Mouse (Mus musculus) CH12.LX (cell line): ENCODE results near the gene Foxo1. TPM values are rescaled to one million over a fixed set of nuclear protein-coding genes. Genes with fewer than 3 reads are reported as not detected.

Experiments used
- DNase-seq: peaks from one replicate; pipeline ENCODE4 v3.0.0-alpha.2; 2013; ENCODE audit errors: extremely low read depth
- H3K27ac ChIP-seq: 2 replicates; pipeline ENCODE4 v1.5.1; 2012; ENCODE audit warnings: low read depth, mild to moderate bottlenecking, control low read depth, moderate library complexity; ENCODE audit not compliant: insufficient read depth
- H3K27me3 ChIP-seq: replicated peaks from 2 replicates; pipeline ENCODE3; 2012; ENCODE audit warnings: inconsistent platforms
- H3K36me3 ChIP-seq, 2 experiments: replicated peaks in 1 of 2; 2 replicates each; pipeline versions ENCODE3 to v1.6.1; 2012; ENCODE audit warnings: inconsistent platforms in 1 of 2, low read length in 1 of 2, mild to moderate bottlenecking in 1 of 2, mixed read lengths in 1 of 2, moderate library complexity in 1 of 2; ENCODE audit not compliant: control insufficient read depth in 1 of 2, insufficient read depth in 1 of 2
- H3K4me1 ChIP-seq, 2 experiments: 2 replicates each; pipeline ENCODE4 v1.6.1; 2012; ENCODE audit warnings: inconsistent platforms in 1 of 2, moderate library complexity in 1 of 2; ENCODE audit not compliant: insufficient read depth in 2 of 2, control insufficient read depth in 1 of 2
- H3K4me2 ChIP-seq: 2 replicates; pipeline ENCODE4 v1.6.1; 2012; ENCODE audit warnings: low read depth, mild to moderate bottlenecking, control low read depth; ENCODE audit not compliant: poor library complexity, insufficient read depth, severe bottlenecking
- H3K4me3 ChIP-seq, 3 experiments: fragments of 150-350 bp in 1 of 3; sonication (generic) in 1 of 3; replicated peaks in 1 of 3; 2 replicates each; pipeline versions ENCODE3 to v1.5.1; 2011 to 2012; ENCODE audit warnings: low read depth in 2 of 3, low read length in 2 of 3, mild to moderate bottlenecking in 2 of 3, moderate library complexity in 2 of 3, control low read depth in 1 of 3, improper control_type of control experiment in 1 of 3, inconsistent platforms in 1 of 3, mixed read lengths in 1 of 3; ENCODE audit not compliant: poor library complexity in 1 of 3
- H3K79me2 ChIP-seq: replicated peaks from 2 replicates; pipeline ENCODE4 v1.6.1; 2012; ENCODE audit warnings: mild to moderate bottlenecking, moderate library complexity; ENCODE audit not compliant: control insufficient read depth, poor library complexity, insufficient read depth, severe bottlenecking; ENCODE audit errors: extremely low read depth
- H3K9ac ChIP-seq: 2 replicates; pipeline ENCODE4 v1.6.1; 2012; ENCODE audit warnings: low read depth, mild to moderate bottlenecking, control low read depth, moderate library complexity; ENCODE audit not compliant: insufficient read depth
- H3K9me3 ChIP-seq: replicated peaks from 2 replicates; pipeline ENCODE3; 2012; ENCODE audit warnings: low read length, inconsistent platforms, mixed read lengths
- CHD1 ChIP-seq: IDR thresholded peaks from 2 replicates; pipeline ENCODE4 v1.6.1; 2012; ENCODE audit warnings: low read depth, low read length, improper control_type of control experiment, inconsistent platforms
- CTCF ChIP-seq, 2 experiments: IDR thresholded peaks in 1 of 2; conservative IDR thresholded peaks in 1 of 2; 2 replicates each; pipeline ENCODE4 v1.5.1; 2011 to 2012; ENCODE audit warnings: low read depth in 2 of 2, low read length in 2 of 2, improper control_type of control experiment in 1 of 2, inconsistent platforms in 1 of 2, mild to moderate bottlenecking in 1 of 2, moderate library complexity in 1 of 2
- ELF1 ChIP-seq: IDR thresholded peaks from 2 replicates; pipeline ENCODE4 v1.6.1; 2014; ENCODE audit warnings: low read depth, mild to moderate bottlenecking, inconsistent platforms, low read length, improper control_type of control experiment
- MEF2A ChIP-seq: IDR thresholded peaks from 2 replicates; pipeline ENCODE4 v1.6.1; 2014; ENCODE audit warnings: low read depth, mild to moderate bottlenecking, inconsistent platforms, low read length, improper control_type of control experiment, borderline replicate concordance
- MYC ChIP-seq: IDR thresholded peaks from 2 replicates; pipeline ENCODE4 v1.6.1; 2011; ENCODE audit warnings: low read depth, mild to moderate bottlenecking, improper control_type of control experiment, low read length
- POLR2AphosphoS2 ChIP-seq: IDR thresholded peaks from 2 replicates; pipeline ENCODE4 v1.6.1; 2011; ENCODE audit warnings: low read depth, low read length, improper control_type of control experiment
- RAD21 ChIP-seq: IDR thresholded peaks from 2 replicates; pipeline ENCODE4 v1.6.1; 2011; ENCODE audit warnings: low read depth, mild to moderate bottlenecking, low read length, improper control_type of control experiment, moderate library complexity
- RCOR1 ChIP-seq: conservative IDR thresholded peaks from 2 replicates; pipeline ENCODE4 v1.6.1; 2012; ENCODE audit warnings: low read depth, mild to moderate bottlenecking, inconsistent platforms, low read length, improper control_type of control experiment
- SIN3A ChIP-seq: IDR thresholded peaks from 2 replicates; pipeline ENCODE4 v1.6.1; 2012; ENCODE audit warnings: low read length, improper control_type of control experiment, inconsistent platforms
- USF2 ChIP-seq: conservative IDR thresholded peaks from 2 replicates; pipeline ENCODE4 v1.6.1; 2011; ENCODE audit warnings: low read depth, low read length, improper control_type of control experiment
- ZKSCAN1 ChIP-seq: IDR thresholded peaks from 2 replicates; pipeline ENCODE4 v1.6.1; 2012; ENCODE audit warnings: low read depth, inconsistent platforms, low read length, improper control_type of control experiment, borderline replicate concordance
- dilution Hi-C: fragments of 300-500 bp; cut with MboI; formaldehyde crosslinking; loops from 2 replicates; pipeline ENCODE4 v1.14.3; 2020; ENCODE audit warnings: low sequenced_read_pairs; ENCODE audit not compliant: extremely low pct_unique_long_range_greater_than_20kb, extremely low pct_ligation_motif_present
- in situ Hi-C: fragments of 300-500 bp; cut with MboI; formaldehyde crosslinking; loops from 3 replicates; pipeline ENCODE4 v1.14.3; 2019; ENCODE audit warnings: low sequenced_read_pairs, low pct_ligation_motif_present, low pct_unique_long_range_greater_than_20kb, mixed read lengths
- polyA plus RNA-seq: library from polyadenylated mRNA; unstranded; fragments of >175 nt; gene quantifications from 2 replicates; pipeline ENCODE4 v1.2.1, GENCODE M21; 2012; ENCODE audit warnings: low read depth; ENCODE audit not compliant: insufficient read length
- total RNA-seq, 2 experiments: library from RNA; depleted of rRNA; stranded (reverse); fragments of 300-350 nt in 1 of 2; fragments of >200 nt in 1 of 2; gene quantifications; 2 replicates each; pipeline ENCODE4 v1.2.3; 2012 to 2014

Foxo1 gene
- total and polyA plus RNA-seq, 3 experiments, result 0.79 to 6.9 (median 1.2) TPM

- TF ChIP-seq ZKSCAN1, result no peak
- TF ChIP-seq, all 38 proteins: peak for 0
- Histone ChIP-seq H3K9me3 (no peaks in the 10 kb centered on the region), H3K4me3 (no peak overlapping the region), H3K27me3 (no peaks in the 10 kb centered on the region), H3K4me1 (peaks cover 0 to 4% of the 10 kb centered on the region in 2 experiments; a peak in 2 of 4 replicates), H3K9ac (no peak overlapping the region), H3K4me2 (no peak overlapping the region), H3K27ac (no peak overlapping the region), H3K79me2 (no peaks in the 10 kb centered on the region), H3K36me3 (no peaks in the 10 kb centered on the region)
- in situ Hi-C loops (no loop called here), dilution Hi-C loops (no loop called here)
- no peak for DNase-seq
These were observed 47.1 kb upstream of the Foxo1 start for GRCm38 (mm10) chr3:52221082-52221481.

- H3K79me2 ChIP-seq, result no peaks in the 10 kb centered on the region
- in situ Hi-C loops, result no loop called here
- H3K4me1 ChIP-seq, result peaks cover 0 to 4% of the 10 kb centered on the region in 2 experiments; a peak in 2 of 4 replicates
- H3K9ac ChIP-seq, result no peak overlapping the region
- DNase-seq, result no peak
- no peaks in the 10 kb centered on the region for H3K36me3 ChIP-seq
- no peak overlapping the region for H3K27ac ChIP-seq
- H3K4me3 ChIP-seq, result no peak overlapping the region
- TF ChIP-seq POLR2AphosphoS2, result no peak
- no peak for TF ChIP-seq CHD1
- TF ChIP-seq RCOR1, result no peak
- TF ChIP-seq MEF2A, result no peak
- no peak for TF ChIP-seq RAD21
- no peak for TF ChIP-seq CTCF (conservative IDR thresholded peaks at IDR 0.05 in 1 of 2, IDR thresholded peaks at IDR 0.05 in 1 of 2; ENCODE audit: low read depth in 2 of 2, low read length in 2 of 2)
- TF ChIP-seq MYC, result no peak
- no peak for TF ChIP-seq USF2
- no peak for TF ChIP-seq ELF1
- TF ChIP-seq SIN3A, result no peak
- dilution Hi-C loops, result no loop called here
- H3K9me3 ChIP-seq, result no peaks in the 10 kb centered on the region
- H3K27me3 ChIP-seq, result no peaks in the 10 kb centered on the region
- no peak overlapping the region for H3K4me2 ChIP-seq
These were observed 46.2 kb upstream of the Foxo1 start for GRCm38 (mm10) chr3:52221931-52222330.

- TF ChIP-seq MEF2A (no peak), CTCF (conservative IDR thresholded peaks at IDR 0.05 in 1 of 2, IDR thresholded peaks at IDR 0.05 in 1 of 2; ENCODE audit: low read depth in 2 of 2, low read length in 2 of 2) (peak in 1 of 2 experiments; percentile 26; a peak in 2 of 4 replicates)
- no peaks in the 10 kb centered on the region for H3K36me3 ChIP-seq
- in situ Hi-C loops, result no loop called here
These were observed 31.6 kb upstream of the Foxo1 start for GRCm38 (mm10) chr3:52236488-52236887.

More at GRCm38 (mm10) chr3:52236488-52236887, 31.6 kb upstream of the Foxo1 start:
- H3K27ac ChIP-seq, result no peak overlapping the region
- no peaks in the 10 kb centered on the region for H3K4me1 ChIP-seq
- no peak for DNase-seq
- H3K27me3 ChIP-seq, result no peaks in the 10 kb centered on the region
- H3K9me3 ChIP-seq, result no peaks in the 10 kb centered on the region
- dilution Hi-C loops, result no loop called here
- no peak overlapping the region for H3K4me2 ChIP-seq
- no peaks in the 10 kb centered on the region for H3K79me2 ChIP-seq
- no peak overlapping the region for H3K9ac ChIP-seq
- no peak overlapping the region for H3K4me3 ChIP-seq
